Mouse (Mus musculus) thymus, adult 2 months (tissue): ENCODE data around the gene Pvalb.

ENCODE experiments used
- CTCF ChIP-seq: fragments of 200-500 bp; IDR thresholded peaks from 2 replicates; pipeline ENCODE4 v1.5.1; 2012; ENCODE audit warnings: mild to moderate bottlenecking, control low read depth, low read length, moderate library complexity, borderline replicate concordance; ENCODE audit not compliant: control insufficient read depth, poor library complexity, insufficient read depth; ENCODE audit errors: extremely low read depth
- POLR2A ChIP-seq: fragments of 200-500 bp; IDR thresholded peaks from 2 replicates; pipeline ENCODE4 v1.6.1; 2012; ENCODE audit warnings: mild to moderate bottlenecking, low read length, control low read depth, moderate library complexity; ENCODE audit not compliant: control insufficient read depth, poor library complexity, insufficient read depth; ENCODE audit errors: extremely low read depth

DNA sequence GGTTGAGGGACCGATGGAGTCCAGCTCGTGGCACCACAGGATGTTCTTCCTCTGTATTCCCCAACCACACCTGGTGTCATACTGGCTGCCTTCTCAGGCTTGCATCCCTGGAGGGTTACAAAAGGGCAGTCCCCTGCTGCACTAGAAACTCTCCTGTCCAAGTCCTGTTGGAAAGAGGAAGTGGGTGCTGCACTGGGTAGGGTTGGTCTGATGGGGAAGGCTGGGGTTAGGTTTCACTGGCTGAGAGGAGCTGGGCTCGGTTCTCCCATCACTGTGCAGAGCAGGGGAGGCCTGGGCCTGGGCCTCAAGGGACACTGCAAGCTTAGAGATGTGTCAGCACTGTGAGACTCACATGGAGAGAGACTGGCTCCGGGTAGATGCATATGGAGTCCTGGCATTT lies 4.0 kb upstream of the Pvalb start:
- no peak for TF ChIP-seq POLR2A
- TF ChIP-seq CTCF, result no peak
